Mouse (Mus musculus) cerebellum, adult 11-12 months (tissue): Measurements from ENCODE around the gene Rims4.
A peak's percentile ranks its signal among the peaks of the same experiment; 100 is the strongest.

ENCODE experiments used
- DNase-seq: peaks from one replicate; pipeline ENCODE4 v3.0.0; 2022

Gene Rims4

DNA sequence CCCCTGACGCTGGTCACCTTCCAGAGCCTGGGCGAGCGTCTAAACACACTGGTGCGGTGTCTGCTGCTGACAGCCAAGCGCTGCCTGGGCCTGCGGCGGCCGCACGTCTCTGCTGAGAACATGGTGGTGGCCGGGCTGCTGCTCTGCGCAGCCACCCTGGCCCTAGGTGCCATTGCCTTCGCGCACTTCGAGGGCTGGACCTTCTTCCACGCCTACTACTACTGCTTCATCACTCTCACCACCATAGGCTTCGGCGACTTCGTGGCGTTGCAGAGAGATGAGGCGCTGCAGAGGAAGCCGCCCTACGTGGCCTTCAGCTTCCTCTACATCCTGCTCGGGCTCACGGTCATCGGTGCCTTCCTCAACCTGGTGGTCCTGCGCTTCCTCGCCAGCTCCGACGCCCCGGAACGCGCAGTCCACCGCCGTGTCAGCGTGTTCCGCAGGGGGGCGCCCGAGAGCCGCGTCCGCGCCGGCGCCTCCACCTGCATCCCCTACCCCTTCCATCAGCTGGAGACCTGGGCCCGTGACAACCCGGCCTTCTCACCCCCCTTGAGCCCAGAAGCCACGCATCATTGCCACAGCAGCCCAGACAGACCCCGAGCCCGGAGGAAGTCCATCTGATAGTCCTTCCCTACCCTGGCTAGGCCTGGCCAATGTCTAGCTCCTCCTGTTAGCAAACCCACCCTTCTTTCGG, 60.1 kb downstream of the Rims4 start:
- peak; percentile 60 for DNase-seq

DNA sequence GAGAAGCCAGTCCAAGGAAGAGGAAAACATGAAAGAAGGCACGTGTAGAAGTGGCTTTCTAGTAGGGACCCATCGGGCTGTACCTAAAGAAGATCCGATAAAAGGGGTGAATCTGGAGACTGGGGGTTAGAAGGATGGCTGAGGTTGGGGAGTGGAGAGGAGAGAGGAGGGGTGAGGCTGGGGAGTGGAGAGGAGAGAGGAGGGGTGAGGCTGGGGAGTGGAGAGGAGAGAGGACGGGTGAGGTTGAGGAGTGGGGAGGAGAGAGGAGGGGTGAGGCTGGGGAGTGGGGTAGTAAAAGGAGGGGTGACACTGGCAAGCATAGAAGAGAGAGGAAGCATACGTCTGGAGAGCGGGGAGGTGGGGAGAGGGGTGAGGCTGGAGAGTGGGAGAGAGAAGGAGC, 61.2 kb downstream of the Rims4 start:
- no peak for DNase-seq

DNA sequence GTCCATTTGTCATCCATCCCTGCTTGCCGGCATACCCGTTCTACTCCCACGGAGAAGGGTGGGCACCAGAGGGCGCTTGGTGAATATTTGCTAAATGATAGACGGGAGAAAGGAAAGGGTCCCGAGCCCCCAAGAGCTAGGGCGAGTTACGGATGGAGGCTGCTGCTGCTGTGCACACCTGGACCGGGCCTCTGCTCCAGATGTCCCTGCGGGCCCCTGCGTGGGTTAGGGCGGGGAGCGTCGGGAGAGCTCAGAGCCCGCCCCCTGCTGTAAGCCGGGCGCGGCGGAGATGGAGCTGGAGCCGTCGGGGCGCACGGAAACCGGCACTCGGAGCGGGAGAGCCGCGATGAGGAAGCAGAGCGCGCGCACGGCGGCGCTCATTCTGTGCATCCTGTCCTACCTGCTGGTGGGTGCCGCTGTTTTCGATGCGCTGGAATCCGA, 65.0 kb downstream of the Rims4 start, which contains the start of gene Kcnk15:
Kcnk15 (plus strand) TSS at position 191 of the 441 bp plus-strand sequence.
- DNase-seq = no peak

DNA sequence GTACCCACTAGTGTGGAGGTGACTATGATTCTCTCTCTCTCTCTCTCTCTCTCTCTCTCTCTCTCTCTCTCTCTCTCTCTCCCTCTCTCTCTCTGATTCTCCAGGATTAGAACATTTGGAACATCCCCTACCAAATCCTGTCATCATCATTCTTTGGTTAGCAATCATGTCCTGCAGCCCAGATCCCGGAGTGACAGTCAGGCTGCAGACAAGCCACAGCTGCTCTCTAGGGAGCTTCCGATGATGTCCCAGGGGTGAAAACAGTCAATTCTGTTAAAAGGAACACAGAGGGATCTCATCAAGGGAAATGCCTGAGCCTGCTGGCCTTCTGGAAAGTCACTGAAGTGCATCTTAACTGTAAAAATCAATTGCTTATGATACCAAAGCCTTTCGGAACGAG, 76.4 kb downstream of the Rims4 start:
- DNase-seq = no peak

DNA sequence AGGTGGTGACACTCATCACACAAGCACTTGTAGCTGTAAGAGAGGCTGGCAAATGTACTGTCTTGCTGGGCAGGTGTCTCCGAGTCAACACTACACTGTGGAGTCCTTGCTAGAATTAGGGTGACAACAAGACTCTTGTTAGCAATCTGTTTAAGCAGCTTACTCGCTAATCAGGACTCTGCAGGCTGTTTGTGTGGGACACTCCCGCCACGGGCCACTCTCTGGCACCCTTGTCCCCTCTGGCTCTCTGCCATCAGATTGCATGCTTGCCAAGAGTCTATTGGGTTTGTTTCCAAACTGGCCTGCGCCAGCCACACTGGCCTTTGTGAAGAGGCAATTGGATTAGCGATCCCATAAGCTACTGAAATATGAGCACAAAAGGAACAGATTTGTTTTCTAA, 79.0 kb downstream of the Rims4 start:
- peak; percentile 77 for DNase-seq

DNA sequence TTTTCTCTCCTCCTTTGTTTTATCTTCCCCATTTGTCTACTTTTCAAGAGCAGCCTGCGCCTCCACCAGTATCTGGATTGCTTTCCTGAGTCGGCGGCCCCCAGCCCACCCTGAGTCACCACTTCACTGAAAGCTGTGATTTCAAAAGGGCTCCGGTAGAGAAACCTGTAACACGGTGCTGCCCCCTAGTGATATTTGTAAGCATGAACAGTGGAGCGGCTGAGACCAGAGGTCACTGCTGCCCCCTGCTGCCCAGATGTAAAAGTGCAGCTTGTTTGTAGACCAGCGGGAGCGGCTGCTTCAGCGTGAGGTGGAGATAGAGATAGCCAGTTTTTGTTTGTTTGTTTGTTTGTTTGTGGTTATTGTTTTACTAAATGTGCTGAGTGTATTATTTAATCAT, 80.4 kb downstream of the Rims4 start:
- peak; percentile 80 for DNase-seq

DNA sequence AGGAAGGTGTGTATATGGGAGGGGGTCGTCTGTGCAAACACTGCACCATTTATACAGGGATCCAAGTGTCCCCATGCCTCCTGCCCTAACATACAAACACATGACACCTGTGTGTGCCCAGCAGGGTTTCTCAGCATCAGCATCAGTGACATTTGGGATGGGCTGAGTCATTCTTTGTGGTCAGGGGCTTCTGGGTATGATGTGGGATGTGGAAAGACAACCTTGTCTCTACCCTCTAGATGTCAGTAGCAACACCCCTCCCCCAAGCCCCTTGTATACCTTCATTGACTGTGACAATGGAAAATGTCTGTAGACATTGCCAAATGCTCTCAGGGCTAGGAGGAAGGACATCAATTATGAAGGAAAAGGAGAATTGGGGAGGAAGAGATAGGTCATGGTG, 87.3 kb downstream of the Rims4 start:
- no peak for DNase-seq

DNA sequence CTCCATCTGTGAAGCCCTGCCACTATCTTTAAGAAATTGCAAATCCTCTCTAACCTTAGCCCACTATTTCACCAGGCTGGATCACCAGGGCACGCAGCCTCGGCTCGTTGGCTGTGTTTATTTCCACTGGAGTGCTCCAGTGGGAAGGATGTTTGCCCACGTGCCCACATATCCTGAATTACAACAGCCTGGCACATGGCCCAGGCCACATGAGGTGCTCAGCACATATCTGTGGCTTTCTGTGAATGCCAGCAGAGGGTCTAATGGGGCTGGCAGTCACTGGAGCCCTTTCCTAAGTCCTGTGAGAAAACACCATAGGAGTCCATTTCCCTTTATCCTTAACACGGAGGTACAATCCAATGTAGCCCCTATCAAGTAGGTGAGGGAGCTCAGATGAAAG, 92.0 kb downstream of the Rims4 start:
- DNase-seq = no peak

DNA sequence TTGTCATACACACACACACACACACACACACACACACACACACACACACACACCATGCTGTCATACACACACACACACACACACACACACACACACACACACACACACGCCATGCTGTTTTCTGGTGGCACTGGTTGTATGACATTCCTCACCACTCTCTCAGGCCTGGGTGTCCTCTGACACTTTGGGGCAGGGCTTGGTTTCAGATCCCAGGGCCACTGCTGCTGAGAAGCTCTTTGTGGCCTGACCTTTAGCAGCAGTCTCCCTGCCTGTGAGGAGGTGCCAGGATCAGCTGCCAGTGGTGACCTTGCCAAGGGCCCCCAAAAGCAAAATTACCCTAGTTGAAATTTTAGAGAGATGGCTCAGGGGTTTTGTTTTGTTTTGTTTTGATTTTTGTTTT, 92.6 kb downstream of the Rims4 start:
- DNase-seq = no peak

DNA sequence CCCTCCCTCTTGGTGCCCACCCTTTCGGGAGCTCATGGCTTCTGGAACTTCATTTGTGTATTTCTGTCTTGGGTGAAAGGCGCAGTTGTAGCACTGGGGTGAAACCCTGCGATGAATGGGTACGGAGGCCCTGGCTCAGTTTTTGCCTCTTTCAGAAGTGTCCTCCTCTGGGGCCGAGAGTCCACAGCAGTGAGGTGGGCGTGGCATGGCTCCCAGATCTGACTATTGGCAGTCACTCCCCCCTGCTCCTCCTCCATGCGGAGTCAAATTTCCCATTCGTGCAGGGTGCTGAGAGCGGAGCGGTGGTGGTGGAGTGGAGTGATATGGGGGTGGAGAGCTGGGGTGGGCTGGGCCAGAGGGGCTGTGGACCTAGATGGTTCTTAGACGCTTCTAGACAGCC, 94.7 kb downstream of the Rims4 start:
- DNase-seq = no peak

DNA sequence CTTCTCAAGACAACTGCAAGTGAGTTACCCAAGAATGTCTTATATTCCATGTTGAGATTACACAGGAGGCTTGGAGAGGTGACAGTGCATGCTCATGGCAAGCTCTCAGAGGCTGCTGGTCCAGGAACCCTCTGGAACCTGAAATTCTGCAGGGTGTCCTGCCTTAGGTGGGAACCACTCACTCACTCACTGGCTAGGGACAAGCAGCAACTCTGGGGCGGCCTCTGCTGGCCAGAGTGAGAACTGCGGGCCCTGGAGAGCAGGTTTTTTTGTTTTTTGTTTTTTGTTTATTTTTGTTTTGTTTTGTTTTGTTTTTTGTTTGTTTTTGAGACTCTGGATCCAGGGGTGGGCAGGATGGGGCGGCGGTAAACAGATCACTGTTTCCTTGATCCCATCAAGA, 95.2 kb downstream of the Rims4 start:
- DNase-seq = no peak

DNA sequence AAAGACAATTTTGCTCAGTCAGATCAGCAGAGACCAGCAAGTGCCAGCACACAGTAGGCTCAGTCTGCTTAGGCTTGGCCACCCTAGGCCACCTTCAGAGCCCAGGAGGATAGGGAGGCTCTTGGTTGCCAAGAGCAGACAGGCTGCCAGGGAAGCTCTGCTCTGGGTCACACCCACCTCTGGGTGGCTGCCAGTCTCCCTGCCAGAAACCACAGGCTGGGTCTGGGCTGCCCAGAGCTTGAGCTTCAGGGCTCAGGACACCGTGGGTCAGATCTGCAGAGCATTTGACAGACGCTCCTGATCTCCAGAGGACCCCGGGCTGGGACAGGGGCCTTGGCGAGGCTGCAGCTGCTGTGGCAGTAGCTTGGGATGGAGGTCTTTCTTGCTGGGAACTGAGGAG, 97.9 kb downstream of the Rims4 start, which contains the start of gene Ccn5:
Ccn5 (plus strand) TSS at position 255 of the 400 bp plus-strand sequence.
- peak; percentile 88 for DNase-seq

DNA sequence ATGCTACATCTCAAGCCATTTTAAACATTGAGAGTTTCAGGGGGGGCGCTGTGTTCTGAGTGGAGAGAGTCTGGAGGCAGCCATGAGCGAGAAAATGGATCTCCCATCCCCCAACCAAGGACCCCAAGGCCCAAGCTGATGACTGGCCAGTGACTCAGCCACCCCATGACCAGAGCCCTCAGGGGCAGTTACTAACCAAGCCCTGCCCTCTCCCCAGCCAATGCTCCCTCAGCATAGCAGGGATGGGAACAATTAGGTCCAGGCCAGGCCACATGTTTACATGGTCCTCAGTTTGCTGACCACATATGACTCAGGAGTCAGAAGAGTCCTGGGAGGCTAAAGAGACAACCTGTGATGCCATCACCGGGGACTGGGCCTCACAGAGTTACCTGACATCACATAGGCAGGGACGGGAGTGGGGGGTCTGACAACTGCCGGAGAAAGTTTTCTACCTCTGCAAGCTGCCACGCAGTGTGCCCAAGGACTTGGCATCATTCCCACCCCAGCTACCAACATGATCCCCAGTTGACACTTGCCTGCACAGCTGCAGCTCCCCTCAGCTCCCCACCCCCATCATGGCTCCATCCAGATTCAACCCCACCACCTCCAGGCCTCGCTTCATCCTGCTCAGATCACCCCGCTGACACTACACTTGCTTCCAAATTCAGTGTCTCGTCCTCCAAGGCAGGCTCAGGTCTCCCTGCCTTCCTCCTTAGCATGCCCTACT, 103.6 kb downstream of the Rims4 start:
- DNase-seq = no peak

DNA sequence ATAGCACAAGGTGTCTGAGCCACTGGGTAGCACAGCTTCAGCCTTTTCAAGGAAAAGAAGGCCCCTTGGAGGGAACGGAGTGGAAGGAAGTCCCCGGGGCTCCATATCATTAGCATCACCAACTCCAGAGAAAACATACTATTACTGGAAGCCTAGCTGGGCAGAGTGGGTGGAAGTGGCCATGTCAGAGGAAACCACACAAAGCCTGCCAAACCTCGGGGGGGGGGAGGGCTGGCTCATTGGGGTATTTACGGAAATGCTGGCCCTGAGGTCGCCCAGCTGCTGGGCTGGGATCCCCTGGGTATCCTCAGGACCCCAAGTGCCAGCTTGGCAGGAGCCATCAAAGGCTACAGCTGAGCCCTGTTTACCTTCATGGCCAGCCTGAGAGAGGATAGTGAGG, 105.4 kb downstream of the Rims4 start:
- no peak for DNase-seq
